Mouse (Mus musculus): ENCODE measurements at regions not wholly inside any gene's neighbourhood (a gene's known extent, or its start where the extent isn't known, plus 50 kb on each side); places are given as distances from the start of the nearest gene placed in this dataset.

DNA sequence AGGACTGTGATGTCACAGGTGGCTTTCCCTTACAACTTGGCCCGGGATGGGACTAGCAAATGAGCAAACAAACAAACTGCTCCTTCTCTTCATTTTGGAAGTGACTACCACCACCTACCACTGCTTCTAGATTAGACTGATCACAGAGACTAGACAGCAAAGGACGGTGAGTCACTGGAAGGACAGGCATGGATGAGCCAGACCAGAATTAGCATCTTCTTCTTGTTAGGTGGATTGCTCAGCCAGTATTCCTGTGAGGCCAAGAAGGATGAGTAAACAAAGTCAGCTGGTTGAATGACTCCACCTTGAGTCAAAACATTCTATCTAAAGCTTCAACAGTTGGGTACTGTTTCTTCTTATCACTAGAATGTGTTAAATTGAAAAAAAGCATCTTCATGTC lies 385.1 kb upstream of the Mon1b start:
- no peak for DNase-seq (ENCODE audit: low spot score)

DNA sequence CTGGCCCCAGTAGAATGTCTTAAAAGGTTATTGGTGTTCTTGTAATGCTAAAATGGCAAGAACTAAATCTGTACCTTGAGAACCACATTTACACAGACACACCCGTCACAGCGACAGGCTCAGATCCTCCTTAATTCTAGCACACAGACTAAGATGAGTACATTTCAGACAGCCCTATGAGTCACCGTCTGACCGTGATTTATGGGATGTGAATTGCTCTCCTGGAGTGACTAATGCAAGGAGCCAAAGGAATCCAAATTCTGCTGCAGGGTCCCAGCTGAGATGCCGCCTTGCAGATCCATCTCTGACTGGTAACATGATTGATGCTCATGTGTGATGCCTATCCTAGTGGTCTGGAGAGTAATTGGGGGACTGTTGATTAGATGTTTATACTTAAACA lies 381.3 kb upstream of the Mon1b start:
- no peak for DNase-seq (ENCODE audit: low spot score)

DNA sequence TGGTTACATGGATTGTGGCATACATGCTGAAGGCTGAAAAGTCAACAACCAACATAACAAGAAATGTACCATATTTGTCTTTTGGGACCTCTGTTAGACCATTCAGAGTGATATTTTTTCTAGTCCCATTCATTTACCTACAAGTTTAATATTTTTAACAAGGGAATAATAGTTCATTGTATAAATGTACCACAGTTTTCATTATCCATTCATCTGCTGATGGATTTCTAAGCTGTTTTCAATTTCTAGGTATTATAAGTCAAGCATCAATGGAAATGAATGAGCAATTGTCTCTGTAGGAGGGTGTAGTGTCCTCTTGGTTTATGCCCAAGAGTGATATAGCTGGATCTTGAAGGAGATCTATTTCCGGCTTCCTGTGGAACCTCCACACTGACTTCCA lies 375.9 kb upstream of the Mon1b start:
- DNase-seq (ENCODE audit: low spot score) = no peak

DNA sequence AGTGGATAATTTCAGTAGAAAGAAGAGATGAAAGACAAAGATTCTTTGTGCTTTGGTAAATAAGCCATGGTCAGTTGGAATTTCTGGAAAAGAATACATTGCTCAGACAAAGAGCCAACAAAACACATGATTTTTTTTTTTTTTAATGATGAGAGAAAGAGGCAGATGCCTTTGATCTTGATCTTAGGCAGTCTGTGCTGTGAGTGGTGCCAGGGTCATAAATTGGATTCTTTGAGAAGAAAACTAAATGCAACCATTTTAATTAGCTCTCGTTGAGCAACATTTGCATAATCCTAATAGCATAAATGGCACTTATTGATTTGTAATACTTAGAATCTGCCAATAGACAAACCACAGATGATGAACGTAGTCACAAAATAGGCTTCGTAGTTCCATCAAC lies 372.1 kb upstream of the Mon1b start:
- no peak for DNase-seq (ENCODE audit: low spot score)

DNA sequence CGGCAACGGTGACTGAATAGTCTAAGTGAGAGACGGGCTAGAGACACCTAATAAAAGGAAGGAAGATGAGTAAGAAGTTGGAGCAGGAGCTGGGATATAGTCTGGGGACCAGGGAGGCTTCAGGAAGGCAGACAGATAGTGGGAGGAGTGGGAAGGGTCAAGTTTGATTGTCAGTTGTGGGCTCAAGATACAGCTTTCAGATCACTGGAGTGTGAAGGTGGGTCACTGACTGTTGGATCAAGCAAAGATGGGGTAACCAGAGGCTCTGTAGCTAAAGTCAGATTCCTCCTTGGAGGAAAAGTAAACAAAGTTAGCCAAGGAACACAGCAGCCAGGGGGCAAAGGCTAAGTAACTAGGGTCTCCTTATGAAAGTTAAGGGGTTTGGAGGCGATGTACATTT lies 364.1 kb upstream of the Mon1b start:
- DNase-seq (ENCODE audit: low spot score) = no peak

DNA sequence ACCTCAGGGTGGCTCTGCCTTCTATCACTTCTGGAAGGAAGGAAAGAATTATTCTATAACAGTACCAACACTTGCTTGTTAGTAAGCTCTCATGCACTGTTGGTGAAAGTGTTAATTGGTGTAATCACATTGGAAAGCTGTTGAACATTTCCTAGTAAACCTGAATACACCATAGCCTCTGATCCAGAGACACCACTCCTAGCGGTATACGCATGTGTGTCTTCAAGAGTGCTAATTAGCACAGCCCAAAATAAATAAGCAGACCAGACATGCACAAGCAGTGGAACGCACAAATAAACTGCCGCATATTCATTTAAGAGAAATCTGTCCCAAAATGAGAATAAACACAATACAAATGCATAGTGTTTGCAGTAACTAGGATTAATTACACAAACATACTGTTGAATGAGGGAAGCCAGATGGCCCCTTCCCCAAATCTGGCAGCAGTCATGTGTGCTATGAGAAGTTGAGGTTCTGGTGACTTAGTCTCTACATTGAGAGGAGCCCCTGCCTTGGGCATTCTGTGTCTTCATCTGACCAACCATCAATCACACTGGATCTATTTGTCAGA lies 335.0 kb upstream of the Mon1b start:
- no peak for DNase-seq (ENCODE audit: low spot score)

DNA sequence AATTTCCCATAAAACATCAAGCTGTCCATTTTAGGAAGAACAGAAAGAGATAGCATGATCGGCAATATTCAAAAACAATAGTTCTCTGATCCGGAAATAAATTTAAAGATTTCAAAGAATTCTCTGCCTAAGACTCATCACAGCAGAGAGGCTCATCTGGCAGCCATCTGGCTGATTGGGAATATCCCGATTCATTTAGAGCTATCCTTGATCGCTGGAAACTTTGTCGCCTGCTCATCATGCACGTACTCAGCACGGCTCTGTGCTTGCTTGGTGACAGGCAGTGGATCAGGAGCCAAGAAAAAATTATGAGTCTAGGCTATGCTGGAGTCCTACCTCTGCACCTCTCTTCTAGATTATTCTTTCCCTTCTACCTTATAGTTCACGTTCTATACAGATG lies 332.0 kb upstream of the Mon1b start:
- no peak for DNase-seq (ENCODE audit: low spot score)

DNA sequence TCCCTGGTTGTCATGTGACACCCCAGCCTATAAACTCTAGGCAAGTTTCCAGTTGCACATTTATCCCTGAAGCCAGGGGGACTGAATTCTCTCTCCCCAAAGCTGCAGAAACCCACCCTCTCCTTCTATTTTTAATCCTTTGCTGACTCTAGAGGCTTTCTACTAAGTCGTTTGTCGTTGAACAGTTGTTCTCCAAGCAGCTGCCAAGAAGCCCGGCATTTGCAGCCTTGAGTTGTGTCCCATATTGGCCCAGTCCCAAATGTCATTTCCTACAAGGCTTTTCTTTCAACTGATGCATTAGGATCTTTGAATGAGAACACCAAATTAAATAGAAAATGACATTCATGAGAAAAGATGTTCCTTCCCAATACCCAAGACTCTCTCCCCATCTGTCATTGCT lies 318.2 kb upstream of the Mon1b start:
- DNase-seq (ENCODE audit: low spot score) = peak; percentile 15

DNA sequence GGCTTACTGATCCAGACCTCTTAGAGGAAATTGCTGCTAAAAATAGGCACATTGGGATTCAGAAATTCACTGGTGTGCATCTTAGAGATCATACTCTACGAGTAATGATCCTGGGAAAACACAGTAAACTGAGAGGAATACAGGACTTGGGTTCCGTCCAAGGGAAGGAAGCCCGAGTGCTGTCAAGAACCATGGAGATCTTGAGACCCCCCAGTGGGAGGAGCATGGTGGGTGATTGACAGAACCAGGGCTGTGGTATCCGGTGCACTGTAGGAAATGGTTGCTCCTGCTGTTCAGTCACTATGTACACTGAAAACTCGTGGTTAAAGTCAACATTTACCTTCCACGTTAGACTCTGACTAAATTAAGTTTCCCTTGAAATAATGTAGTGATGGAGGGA lies 303.8 kb upstream of the Mon1b start:
- no peak for DNase-seq (ENCODE audit: low spot score)

DNA sequence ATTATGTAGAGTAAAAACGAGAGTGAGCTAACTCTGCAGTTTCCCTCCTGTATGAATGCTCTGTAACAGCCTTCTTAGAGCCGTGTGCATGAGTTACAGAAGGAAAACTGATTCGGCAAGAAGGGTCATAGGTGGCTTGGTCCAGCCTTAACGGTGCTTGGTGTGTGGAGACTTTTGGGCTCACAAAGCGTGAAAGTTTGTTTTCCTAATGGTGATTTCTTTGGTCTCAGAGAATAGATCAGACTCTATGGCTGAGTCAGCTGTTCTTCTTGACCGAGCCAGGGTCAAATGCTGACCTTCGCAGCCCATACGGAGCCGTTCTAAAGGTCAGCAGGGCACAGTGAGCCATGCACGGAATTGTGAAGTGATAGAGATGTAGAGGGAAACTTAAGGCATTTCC lies 294.1 kb upstream of the Mon1b start:
- no peak for DNase-seq (ENCODE audit: low spot score)

DNA sequence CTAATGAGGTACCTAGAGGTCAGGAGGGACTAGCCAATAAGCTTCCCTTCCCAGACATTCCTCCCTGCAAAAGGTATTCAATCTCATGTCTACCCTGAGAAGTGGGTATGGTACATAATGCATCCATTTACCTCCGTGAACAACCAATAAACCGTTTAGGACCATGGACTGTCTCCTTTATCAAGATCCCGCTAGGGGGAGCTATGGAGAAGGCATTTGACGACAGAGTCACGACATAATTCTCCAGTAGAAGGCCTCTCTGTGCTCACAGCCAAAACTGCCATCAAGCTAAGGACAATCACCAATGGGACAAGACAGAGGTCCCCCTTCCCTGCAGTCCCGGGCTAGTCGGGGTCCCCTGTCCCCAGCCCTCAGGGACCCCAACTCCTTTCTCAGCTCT lies 273.5 kb upstream of the Mon1b start:
- DNase-seq (ENCODE audit: low spot score) = no peak

DNA sequence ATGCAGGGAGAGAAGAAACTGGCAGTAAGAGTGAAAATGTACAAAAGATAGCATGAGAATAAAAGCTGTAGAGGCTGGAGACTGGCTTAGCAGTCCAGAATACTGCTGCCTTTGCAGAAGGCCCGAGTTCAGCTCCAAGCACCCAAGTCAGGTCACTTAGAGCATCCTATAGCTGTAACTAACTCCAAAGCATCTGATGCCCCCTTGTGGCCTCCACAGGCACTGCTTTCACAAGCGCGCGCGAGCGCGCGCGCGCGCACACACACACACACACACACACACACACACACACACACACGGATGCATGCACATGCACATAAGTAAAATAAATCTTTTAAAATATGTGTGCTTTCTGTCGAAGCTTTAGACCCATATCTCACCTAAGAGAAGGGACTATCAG lies 271.2 kb upstream of the Mon1b start:
- DNase-seq (ENCODE audit: low spot score) = no peak

DNA sequence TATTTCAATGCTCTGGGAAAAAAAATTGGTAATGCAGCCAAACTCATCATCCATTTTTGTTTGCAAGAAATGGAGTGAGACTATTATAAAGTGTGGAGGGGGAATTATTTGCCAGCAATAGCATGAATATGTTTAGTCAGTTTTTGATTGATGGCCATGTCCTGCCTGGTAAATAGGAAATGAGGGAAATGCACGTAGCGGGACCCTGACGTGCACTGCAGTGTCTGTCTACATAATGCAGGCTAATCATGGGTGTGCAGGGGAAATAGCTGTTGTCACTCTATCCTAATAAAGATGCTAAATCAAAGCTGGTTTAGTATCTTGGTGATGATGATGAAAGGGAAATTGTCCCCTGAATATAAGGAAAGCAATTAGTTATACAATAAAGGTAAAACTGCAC lies 251.9 kb upstream of the Mon1b start:
- DNase-seq (ENCODE audit: low spot score) = no peak

DNA sequence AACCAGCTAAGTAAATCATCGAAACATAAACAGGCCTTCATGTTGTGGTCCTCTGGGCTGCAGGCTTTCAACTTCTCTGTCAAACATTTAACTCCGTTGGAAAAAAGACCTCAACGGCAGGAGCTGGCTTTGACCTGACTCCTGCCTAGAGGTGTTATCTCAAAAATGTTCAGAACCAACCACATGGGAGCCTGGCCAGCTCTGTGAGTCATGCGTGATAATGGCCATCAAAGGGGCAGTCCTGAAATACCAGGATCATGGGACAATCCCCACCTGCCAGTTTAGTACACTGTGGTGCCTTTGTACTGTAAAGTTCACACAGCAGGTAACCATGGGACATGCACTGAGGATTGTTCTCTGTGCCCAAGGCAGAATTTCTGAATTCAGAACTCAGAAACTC lies 251.4 kb upstream of the Mon1b start:
- no peak for DNase-seq (ENCODE audit: low spot score)

DNA sequence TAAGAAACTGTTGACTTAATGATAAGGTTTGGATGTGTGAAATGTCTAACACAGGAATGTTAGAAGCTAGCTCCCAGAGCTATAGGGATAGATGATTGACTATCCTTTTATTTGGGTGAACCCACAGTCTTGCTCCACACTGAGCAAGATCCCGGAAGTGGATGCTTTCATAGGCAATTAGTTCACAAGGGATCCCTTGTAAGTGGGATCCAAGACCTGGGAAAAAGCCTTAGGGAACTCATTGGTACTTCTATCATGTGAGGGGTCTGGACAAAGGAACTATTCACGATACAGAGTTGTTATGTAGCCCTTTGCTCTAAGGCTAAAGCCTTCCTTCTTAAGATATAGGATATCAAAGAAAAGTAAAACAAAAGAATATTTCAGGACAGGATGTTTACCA lies 245.9 kb upstream of the Mon1b start:
- DNase-seq (ENCODE audit: low spot score) = no peak

DNA sequence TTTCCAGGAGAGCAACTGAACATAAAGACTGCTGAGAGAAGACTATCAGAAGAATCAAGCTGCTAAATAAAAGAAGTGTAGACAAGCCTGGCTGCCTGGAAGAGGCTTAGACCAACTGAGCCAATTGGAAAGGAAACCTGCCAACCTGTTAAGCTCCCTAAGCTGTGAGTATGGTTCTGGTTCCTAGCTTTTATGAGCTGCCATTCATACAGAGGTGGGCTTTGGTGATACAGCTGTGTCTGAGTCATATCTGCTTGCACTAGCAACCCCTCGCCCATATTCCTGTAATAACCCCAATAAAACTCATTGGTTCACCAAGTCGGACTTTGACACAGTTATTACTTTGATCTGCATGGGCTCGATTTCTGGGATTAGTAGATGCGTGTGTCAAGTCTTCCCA lies 245.3 kb upstream of the Mon1b start:
- DNase-seq (ENCODE audit: low spot score) = no peak

DNA sequence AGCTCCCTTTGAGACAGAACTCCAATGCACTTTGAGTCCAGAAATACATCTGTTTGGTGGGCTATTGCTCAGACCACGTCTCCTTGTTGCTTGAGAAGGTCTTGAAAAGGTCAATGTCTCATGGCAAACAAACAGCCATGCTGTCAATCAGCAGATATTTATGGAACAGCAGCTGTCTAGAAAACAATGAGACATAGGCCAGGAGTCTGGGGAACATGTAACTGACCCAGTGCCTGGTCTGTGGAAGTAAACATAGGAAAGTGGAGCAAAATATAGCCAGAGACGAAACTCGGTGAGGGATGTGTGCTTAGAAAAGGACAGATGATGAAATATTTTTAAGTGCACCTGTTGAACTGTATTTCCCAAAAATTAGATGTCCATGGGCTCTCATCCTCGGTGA lies 241.1 kb upstream of the Mon1b start:
- no peak for DNase-seq (ENCODE audit: low spot score)

DNA sequence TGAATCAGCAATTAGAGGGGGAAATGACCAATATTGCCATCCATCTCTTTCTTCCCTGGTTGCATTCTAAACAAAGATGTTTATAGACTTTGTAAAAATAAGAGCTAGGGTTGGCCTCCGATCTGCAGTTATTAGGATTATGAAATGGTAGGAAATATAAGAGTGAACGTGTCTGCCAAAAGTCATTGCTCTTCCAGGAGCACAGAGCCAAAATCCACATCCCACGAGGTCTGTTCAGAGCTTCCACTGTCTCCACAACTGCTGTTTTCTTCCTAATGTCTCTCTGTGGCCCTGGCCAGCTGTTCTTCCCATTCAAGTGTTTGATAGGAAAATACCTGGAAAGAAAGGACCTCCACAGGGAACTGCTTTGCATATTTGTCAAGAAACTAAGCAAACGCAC lies 230.2 kb upstream of the Mon1b start:
- no peak for DNase-seq (ENCODE audit: low spot score)

DNA sequence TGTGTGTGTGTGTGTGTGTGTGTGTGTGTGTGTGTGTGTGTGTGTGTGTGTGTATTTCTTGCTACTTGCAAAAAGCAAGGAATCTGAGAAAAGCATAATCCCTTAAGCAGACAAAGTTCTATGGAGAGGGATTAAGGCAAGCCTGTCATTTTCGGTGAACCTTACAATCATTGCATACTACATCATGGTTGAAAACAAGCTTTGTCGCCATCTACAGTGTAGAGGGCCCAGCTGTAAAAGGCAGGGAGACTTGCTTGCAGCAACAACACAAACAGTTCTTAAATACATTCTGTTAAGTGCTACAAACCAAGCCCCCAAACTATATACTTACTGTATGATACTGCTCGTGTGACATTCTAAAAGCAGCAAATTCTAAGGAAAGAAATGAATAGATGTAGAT lies 216.0 kb upstream of the Mon1b start:
- DNase-seq (ENCODE audit: low spot score) = no peak

DNA sequence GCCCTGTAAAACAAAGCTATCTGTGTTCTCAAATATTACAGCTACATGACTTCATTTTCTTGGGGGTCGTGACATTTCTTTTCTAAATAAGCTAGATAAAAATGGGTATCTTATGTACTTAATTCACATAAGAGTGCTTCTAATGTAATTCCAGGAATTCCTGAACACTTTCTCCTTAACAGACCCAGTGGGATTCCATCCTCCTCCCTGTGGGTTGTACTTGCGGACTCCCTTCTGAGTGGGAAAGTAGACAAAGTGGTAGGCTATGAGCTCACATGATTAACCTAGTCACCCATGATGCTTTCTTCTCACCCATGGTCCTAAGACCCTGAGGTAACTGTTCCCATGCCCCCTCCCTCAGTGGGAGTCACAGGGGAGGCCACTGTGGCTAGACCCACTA lies 212.7 kb upstream of the Mon1b start:
- no peak for DNase-seq (ENCODE audit: low spot score)

DNA sequence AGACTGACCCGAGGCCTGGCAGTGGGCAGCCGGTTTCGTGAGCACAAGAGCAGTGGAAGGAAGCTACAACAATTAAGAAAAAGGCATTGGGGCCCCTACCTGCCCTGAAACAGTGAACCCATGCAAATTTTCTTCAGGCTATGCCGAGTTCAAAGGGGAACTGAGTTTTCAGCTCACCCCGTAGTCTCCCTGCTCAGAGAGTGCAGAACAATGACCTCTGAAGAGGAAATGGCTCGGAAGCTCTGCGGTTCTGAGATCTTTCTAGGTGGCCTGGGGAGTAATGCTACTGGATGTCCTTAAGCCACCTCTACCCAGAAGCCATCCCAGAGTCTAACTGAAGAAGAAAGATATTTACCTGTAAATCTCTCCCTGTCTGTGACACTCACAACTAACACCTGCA lies 196.3 kb upstream of the Mon1b start:
- no peak for DNase-seq (ENCODE audit: low spot score)

DNA sequence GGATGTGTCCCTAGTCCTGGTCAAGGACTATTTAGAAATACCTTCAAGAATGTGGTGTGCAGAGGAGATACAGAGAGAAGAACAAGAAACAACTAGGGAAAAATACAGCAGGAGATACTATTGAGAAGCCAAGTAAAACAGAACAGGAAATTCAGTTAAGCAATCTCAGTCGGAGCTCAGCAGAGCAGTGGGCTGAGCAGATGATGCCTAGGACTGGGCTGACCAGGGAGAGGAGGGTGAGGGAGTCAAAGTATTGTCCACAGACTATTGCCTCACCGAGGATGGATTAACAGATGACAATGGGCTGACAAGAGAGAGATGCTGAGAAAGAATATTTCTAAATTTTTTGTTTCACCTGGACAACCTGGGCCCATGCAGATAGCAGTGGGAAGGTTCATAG lies 181.4 kb upstream of the Mon1b start:
- no peak for DNase-seq (ENCODE audit: low spot score)

DNA sequence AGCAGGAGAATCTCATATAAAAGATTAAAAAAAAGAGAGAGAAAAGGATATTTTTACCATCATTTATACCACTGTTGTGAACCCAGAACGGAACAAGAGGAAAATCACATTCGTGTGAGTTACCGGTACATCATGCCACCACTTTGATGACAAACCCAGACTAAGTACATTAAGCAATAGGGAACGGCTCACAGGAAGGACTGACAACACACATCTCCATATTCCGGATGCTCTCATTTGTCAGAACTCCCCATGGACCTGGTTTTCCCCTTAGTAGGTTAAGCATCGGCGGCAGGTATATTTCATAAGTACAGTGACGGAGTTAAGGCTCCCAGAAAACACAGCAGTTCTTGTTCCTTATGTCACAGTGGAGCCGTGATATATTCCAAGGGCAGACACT lies 170.8 kb upstream of the Mon1b start:
- DNase-seq (ENCODE audit: low spot score) = no peak

DNA sequence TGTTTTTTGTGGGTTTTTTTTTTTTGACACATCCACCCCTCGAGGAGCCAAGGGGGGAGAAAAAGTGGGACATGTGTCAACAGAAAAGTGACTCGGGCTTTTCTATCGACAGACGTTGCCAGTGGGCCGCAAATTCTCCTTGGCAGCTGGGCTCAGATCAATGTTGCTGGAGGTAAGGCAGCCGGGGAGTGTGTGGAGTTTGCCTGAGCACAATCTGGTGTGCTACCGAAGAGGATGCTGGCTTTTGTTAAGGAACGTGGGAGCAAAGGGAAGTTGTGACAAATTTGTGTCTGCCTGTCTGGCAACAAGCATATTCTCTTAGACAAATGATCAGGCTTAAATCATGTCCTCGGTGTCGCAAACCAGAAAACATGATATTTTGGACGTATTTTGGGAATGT lies 170.2 kb upstream of the Mon1b start:
- DNase-seq (ENCODE audit: low spot score) = no peak

DNA sequence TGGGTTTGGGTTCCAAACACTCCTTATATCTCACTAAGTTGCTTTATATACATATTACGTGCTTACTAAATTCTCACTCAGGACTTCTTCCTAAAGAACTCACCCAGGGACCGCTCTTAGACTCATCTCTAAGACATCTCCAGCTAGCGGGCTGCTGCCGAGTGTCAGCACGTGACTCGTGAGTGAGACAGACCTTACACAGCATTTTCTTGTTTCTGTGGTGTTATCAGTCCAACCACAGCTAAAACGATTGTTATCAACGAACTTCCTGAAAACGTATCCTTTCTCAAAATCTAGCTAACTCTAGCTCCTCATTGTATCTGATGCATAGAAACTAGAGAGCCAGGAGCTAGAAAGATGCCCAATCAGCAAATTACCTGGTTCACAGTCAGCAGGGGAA lies 168.7 kb upstream of the Mon1b start:
- no peak for DNase-seq (ENCODE audit: low spot score)
